Comparison of ENCODE assay signal across 14 mouse cellular contexts in genomic region chr11:51451281-51451680, GRCm38 (mm10).
"Had no signal": no experiment of that assay in that cellular context is flagged by ENCODE, and none has a peak within 500 bp of the region (broad histone marks: within the 10 kb centered on the region; RNA-seq: fewer than 3 reads in every experiment).

No protein-coding gene starts in this region.

- DNase-seq: gastrocnemius, adult 2 months; gastrocnemius, postnatal 10 days; gastrocnemius, postnatal 25 days; heart, adult 18-20 months; heart, postnatal 10 days; heart, postnatal 4 days; kidney, adult 18-20 months; kidney, adult 8-10 months; kidney, postnatal 10 days; kidney, postnatal 25 days; kidney, postnatal 4 days; liver; liver, embryonic 13.5 days; liver, postnatal 0 days had no signal
